Mouse (Mus musculus) spleen, postnatal 36 days (tissue): ENCODE measurements at regions not wholly inside any gene's neighbourhood (a gene's known extent, or its start where the extent isn't known, plus 50 kb on each side); places are given as distances from the start of the nearest gene placed in this dataset.

Experiments
- DNase-seq, 2 experiments: peaks; one replicate each; pipeline ENCODE4 v3.0.0; 2022; ENCODE audit warnings: low spot score in 2 of 2, mixed read lengths in 1 of 2

- no peak for DNase-seq
Observed at GRCm38 (mm10) chr15:32082109-32082508, 95.0 kb upstream of the Tas2r119 start.

GRCm38 (mm10) chr15:32093889-32094288 lies 83.2 kb upstream of the Tas2r119 start:
- no peak for DNase-seq

- DNase-seq: no peak
Observed at GRCm38 (mm10) chr15:32095554-32095953, 81.5 kb upstream of the Tas2r119 start.

- DNase-seq: no peak
Observed at GRCm38 (mm10) chr15:32110659-32111058, 66.4 kb upstream of the Tas2r119 start.
